Mouse (Mus musculus) 416B (cell line): ENCODE measurements around the gene Tst.
A peak's percentile ranks its signal among the peaks of the same experiment; 100 is the strongest.

Experiments used
- DNase-seq: peaks from one replicate; pipeline ENCODE4 v3.0.0; 2011; ENCODE audit warnings: low read depth

The Tst gene

DNA sequence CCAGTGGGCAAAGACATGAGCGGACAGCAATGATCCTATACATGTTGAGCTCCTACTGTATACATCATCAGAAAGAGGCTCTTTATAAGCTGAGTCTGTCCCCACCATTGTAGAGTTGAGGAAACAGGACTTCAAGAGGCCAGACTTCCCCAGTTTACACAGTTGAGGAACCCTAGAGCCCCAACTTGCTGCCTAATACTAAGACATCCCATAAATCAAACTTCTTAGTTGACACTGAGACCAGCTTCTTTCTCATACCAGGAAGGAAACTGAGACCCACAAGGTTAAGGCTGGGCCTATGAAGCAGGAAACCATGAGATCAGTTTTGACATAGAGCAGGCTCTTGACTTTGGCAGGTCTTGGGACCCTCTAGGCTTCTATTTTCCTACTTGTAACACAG is 20.1 kb downstream of the Tst start:
- DNase-seq, result peak; percentile 27

DNA sequence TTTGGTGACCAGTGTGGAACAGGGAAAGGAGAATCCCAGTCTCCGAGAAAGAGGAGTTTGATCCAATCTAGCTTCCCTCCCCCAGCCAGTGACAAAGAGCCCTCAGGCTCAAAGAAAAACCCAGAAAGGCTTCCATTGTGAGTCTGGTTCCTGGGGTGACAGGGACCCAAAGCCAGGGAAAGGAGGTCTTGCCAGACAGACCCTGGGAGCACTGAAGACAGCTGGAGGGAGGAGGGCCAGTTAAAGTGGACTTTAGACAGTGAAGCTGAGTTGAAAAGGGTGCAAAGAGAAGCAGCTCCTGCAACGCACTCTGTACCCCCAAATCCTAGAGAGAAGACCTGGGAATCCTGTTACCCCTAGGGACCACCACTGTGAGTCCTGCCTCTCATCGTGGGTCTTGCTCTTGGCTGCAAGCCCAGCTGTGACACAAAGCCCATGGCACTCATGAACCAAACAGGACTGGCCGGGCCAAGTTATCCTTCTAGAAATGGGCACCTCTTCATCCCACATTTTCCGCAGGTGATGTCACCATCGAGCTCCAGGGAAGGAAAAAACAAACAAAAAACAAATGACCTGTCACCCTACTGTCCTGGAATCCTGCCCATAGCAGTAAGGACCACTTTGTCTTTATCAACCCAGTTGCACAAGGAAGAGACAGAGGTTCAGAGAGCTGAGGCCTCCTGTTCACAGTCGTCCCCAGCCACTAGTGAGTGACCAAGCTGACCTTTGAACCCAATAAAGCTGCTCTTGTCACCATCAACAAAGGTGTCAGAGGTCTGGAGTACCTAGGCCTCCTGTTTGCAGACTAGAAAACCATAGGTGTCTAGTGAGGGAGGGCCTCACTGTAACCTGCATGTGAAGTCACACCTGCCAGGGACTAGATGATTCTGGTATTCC is 21.2 kb downstream of the Tst start:
- DNase-seq, result no peak

- no peak for DNase-seq
These were observed 22.1 kb downstream of the Tst start for GRCm38 (mm10) chr15:78383450-78384219.

- no peak for DNase-seq
These were observed 23.6 kb downstream of the Tst start for GRCm38 (mm10) chr15:78382115-78382514.

- DNase-seq, result no peak
These were observed 25.0 kb downstream of the Tst start for GRCm38 (mm10) chr15:78380741-78381140.

GRCm38 (mm10) chr15:78380208-78380607 is 25.5 kb downstream of the Tst start:
- DNase-seq, result no peak

DNA sequence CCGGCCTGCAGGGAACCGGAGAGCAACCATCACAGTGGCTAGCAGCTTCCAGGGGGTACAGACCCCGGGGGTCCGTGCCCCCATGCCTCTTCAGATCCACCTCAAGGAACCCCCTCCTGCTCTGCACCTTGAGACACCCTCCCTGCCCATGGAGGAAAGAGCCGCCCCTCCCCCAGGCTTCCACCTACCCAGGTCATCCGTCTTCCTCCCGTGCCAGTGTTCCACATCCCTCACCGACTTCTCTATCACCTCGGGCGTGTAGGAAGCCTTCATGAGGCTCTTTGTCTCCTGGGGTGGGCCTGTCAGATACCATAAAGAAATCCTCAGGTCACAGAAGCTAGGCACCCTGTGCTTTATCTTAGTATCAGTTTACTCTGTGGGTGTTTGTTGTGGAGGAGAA is 27.2 kb downstream of the Tst start:
- no peak for DNase-seq

GRCm38 (mm10) chr15:78377859-78378258 is 27.8 kb downstream of the Tst start:
- DNase-seq, result no peak

GRCm38 (mm10) chr15:78374204-78374603 is 31.5 kb downstream of the Tst start:
- no peak for DNase-seq

DNA sequence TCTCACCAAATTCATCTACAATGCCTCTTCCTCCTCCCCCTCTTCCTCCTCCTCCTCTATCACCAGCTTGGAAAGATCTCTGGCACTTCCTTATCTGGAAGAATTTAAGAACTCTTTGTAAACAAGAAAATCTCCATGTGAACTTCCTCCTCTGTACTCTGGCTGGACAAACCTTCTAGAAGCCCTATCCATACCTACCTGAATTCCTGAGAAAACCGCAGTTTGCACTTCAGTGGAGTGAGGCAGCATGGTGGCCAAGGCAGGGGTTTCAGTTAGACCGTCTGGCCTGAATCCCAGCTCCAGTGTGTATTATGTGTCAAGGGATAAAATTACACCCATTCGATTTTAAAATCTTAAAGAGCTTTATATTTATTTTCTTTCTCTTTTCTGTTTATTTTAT is 32.9 kb downstream of the Tst start:
- no peak for DNase-seq

DNA sequence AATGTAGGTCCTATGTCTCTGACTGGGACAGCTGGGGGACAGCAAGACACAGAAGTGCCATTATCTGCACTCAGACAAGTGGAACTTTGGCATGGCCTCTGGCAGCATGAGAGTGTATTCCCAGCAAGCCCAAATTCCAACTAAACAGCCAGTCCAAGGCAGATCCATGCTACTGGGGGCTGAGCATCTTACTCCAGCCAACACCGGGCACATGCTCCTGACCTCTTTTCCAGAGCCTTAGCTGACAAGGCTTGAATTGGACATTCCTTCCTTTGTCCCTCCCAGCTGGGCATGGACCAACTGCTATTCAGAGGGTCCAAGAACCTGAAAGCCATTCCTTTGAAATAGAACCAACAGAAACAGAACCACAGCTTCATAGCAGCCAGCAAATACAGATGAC is 36.1 kb downstream of the Tst start:
- no peak for DNase-seq

- DNase-seq, result peak; percentile 99
These were observed 36.8 kb downstream of the Tst start for GRCm38 (mm10) chr15:78368926-78369346.

- no peak for DNase-seq
These were observed 37.9 kb downstream of the Tst start for GRCm38 (mm10) chr15:78367811-78368210.

GRCm38 (mm10) chr15:78366875-78367274 is 38.8 kb downstream of the Tst start:
- no peak for DNase-seq

DNA sequence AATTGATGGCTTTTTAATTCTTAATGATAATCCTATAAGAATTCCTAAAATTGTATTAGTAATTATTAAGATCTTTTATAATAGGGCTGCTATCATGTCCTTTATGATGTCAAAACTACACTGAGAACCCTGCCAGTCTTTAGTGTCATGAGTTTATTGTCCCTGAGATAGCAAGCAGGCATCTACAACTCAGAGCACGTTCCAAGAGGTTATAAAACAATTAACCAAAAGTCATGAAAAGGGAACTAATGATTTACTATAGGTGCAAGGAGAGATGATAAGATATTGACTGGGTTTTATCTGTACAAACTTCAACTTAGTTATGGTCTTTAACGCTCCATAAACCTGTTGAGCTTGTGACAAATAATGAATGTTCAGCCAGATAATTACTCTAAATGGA is 39.8 kb downstream of the Tst start:
- DNase-seq, result no peak

- DNase-seq, result peak; percentile 45
These were observed 50.2 kb downstream of the Tst start for GRCm38 (mm10) chr15:78355548-78355947.

GRCm38 (mm10) chr15:78354958-78355357 is 50.7 kb downstream of the Tst start:
- peak; percentile 72 for DNase-seq

GRCm38 (mm10) chr15:78351586-78352165 is 54.0 kb downstream of the Tst start:
- peak; percentile 55 for DNase-seq
